Mouse (Mus musculus): ENCODE data around the gene Zfp3.
A peak's percentile ranks its signal among the peaks of the same experiment; 100 is the strongest.

Zfp3 gene

GRCm38 (mm10) chr11:70763936-70764808, at the start of gene Zfp3:
Gene Zfp3, plus strand, starts transcription at chr11:70764209.
- DNase-seq (ENCODE audit: low spot score), result peak; percentile 80

GRCm38 (mm10) chr11:70715832-70716231, 48.2 kb upstream of the Zfp3 start:
- no peak for DNase-seq (ENCODE audit: low spot score)

GRCm38 (mm10) chr11:70718481-70718880, 45.5 kb upstream of the Zfp3 start:
- no peak for DNase-seq (ENCODE audit: low spot score)

GRCm38 (mm10) chr11:70720567-70720966, 43.4 kb upstream of the Zfp3 start:
- DNase-seq (ENCODE audit: low spot score), result no peak

DNA sequence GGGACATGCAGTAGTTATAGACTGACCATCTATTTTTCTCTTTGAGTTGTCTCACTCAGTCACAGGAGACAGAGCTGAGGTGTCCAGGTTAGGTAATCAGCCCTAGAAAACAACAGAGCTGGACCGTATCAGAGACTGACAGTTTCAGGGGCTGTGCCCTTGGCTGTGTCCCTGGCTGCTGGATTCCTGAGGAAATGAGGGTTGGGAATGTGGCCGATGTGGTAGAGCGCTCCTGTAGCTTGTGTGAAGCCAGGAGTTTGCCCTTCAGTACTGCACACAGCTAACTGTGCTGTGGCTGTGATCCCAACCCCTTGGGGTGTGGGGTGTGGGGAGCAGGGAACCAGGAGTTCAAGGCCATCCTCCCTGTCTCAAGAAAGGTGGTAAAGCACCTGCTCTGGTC, 42.9 kb upstream of the Zfp3 start:
- DNase-seq (ENCODE audit: low spot score), result no peak

GRCm38 (mm10) chr11:70724706-70725105, 39.3 kb upstream of the Zfp3 start:
- no peak for DNase-seq (ENCODE audit: low spot score)

DNA sequence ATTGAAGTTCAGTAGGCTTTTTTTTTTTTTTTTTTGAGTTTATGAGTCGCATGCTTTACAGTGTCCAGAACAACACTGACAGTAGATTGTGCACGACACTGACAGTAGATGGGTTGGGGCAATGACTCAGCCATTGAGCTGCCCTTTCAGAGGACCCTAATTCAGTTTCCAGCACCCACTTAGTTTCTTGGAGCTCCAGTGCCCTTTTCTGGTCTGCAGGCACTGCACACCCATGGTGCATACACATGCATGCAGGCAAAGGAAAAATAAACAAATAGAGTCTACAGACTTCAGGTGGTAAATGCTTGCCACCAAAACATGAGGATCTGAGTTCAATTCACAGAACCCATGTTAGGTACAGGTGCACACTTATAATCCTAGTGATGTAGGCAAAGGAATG, 37.4 kb upstream of the Zfp3 start:
- no peak for DNase-seq (ENCODE audit: low spot score)

GRCm38 (mm10) chr11:70727385-70727784, 36.6 kb upstream of the Zfp3 start:
- DNase-seq (ENCODE audit: low spot score), result no peak

DNA sequence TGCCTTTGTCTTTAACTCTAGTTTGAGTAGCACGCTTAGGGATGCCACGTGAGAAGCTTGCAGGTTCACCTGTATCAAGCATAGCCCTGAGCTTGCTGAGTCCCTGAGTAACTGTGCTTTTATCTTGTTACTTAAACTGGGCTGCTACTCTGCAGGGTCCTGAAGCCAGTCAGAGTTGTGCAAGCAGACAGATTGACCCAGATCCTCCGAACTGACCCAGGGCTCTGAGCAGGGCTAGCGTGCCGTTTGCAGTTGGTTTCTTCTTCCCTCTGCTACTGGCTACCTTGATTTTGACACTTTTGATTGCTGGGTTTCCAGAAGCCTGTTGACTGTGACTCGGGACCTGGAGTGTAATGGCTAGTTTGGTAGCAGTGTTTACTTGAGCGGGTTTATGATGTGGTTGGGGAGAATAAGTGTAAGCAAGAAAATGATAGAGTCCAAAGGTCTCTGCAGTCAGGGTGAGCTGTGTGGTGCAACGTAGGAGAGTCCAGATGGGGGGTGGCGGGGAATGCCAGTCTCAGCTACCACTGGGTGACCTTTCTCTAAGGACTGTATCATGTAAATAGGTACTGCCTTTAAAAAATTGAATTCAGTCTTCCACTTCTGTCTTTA, 33.5 kb upstream of the Zfp3 start:
- peak; percentile 24 for DNase-seq (ENCODE audit: low spot score)

GRCm38 (mm10) chr11:70731178-70731577, 32.8 kb upstream of the Zfp3 start:
- DNase-seq (ENCODE audit: low spot score), result no peak

DNA sequence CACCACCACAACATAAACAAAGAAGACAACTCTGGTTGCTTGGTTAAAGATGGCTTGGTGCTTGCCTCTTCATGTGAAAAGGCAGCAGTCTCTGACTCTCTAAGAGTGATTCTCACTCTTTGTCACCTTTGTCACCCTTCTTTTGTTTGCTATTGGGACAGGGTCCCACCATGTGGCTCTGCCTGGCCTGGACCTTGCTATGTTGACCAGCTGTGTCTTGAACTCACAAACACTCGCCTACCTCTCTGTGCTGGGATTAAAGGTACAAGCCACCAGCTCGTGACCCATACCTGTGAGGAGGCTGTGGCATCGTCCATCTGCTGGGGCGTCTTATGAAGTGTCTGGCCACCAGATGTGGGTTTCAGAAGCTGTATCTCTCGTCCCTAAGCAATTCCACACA, 30.8 kb upstream of the Zfp3 start:
- DNase-seq (ENCODE audit: low spot score), result peak; percentile 45

DNA sequence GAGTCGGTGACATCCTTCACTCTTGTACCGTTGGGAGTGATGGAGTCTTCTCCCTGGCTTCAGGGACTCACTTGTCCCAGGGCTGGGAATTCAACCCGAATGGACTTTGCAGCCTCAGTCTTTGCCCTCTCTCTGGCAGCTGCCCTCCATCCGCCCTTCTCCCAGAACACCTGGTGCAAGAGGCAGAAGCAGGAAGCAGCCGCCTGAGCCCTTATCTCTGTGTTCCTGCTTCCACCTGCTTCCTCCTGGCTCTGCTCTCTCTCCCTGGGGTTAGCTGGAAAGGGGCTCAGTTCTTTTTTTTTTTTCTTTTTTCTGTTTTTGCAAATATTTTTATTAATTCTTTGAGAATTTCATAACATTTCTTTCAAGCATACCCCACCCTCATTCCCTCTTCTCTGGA, 26.3 kb upstream of the Zfp3 start:
- peak; percentile 44 for DNase-seq (ENCODE audit: low spot score)

DNA sequence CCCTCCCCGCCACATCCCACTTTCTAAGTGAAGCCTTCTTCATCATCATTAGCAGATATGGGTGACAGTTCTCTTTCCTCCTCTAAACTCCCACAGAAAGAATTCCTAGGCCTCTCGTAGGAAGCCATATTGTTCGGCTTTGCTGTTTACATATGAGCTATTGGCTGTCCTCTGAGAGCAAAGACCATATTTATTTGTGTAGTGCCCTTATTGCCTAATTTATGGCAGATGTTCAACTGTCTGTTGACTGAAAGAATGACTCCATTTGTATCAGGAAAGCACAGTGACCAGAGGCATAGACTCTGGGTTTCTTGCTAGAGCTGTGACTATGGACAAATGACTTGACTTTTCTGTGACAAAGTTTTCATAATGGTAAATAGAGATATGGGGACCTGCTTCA, 22.4 kb upstream of the Zfp3 start:
- DNase-seq (ENCODE audit: low spot score), result no peak

DNA sequence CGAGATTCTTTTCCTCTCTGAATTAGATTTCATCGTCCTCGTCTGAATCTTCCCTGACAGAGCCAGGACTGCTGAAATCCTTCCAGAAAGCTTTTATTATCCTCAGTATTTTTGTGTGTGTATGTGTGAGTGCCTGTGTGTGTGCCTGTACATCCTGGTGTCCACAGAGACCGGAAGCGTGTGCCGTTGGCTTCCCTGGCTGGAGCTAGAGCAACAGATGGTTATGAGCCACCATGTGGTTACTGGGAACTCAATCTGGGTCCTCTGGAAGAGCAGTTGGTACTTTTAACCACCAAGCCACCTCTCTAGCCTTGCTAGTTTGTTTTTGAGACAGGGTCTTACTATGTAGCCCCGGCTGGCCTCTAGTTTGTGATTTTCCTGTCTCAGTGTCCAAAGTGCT, 21.9 kb upstream of the Zfp3 start:
- no peak for DNase-seq (ENCODE audit: low spot score)

GRCm38 (mm10) chr11:70742581-70743459, 21.2 kb upstream of the Zfp3 start:
- DNase-seq (ENCODE audit: low spot score), result no peak

- peak; percentile 67 for DNase-seq (ENCODE audit: low spot score)
Measured at GRCm38 (mm10) chr11:70745636-70746035, 18.4 kb upstream of the Zfp3 start.

DNA sequence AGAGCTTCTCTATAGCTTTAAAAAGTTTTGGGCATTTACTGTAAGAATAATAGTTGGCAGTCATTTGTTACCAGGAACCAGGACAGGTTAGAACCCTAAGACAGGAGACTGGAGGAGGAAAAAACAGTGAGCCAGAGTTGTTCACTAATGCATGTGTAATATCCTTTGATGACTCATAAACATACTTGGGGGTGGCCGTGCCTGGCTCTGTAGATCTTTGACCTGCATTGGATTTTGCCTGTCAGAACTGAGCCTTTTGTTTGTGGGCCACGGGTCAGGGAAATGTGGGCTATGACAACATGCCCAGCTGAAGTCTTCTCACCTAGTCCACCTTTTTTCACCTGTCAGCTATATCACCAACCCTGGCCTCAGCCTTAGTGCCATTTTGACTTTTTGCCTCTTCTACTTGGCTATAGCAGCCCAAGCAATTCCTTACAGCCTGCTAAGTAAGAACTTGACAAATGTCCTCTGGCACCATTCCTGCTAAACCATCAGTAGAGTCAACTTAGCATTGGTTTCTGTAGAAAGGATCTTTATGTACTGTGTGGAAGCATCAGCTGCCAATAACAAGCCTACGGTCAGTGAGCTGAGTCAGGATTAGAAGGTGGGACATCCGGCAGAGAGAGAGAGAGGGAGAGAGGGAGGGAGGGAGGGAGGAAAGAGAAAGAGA, 16.0 kb upstream of the Zfp3 start:
- no peak for DNase-seq (ENCODE audit: low spot score)

- no peak for DNase-seq (ENCODE audit: low spot score)
Measured at GRCm38 (mm10) chr11:70752337-70753017, 11.5 kb upstream of the Zfp3 start.

DNA sequence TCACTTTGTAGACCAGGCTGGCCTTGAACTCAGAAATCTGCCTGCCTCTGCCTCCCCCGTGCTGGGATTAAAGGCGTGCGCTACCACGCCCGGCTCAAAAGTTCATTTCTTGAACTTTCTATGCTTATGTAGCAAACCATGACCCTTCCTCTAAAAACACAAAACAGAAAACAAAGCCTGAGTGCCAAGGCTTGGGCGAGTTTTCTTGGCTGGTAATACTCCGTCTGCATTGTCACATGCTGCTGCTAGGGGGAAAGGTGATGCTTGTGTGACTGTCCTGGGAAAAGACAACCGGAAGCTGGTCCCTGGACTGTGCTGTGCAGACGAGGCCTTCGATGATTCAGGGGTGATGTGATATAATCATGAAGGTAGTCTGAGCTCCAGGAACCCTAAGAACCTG, 10.9 kb upstream of the Zfp3 start:
- DNase-seq (ENCODE audit: low spot score), result no peak

DNA sequence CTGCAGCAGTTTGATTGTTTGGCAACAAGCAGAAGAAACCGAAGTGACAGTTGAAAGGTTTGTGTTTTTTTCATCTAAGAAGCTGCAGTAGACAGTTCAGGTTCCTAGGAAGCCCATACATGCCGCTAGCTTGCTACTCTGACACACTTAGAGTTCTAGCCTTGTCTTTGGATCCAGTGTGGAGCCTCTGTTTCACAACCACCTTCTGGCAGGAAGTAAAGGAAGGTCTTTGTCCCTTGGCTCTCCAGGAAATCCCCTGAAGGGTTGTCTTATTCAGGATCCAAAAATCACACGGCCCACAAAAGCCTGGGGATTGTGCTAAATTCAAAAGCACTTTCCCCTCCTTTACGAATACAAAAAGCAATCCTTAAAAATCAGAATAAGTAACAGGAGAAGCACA, 9.5 kb upstream of the Zfp3 start:
- no peak for DNase-seq (ENCODE audit: low spot score)

DNA sequence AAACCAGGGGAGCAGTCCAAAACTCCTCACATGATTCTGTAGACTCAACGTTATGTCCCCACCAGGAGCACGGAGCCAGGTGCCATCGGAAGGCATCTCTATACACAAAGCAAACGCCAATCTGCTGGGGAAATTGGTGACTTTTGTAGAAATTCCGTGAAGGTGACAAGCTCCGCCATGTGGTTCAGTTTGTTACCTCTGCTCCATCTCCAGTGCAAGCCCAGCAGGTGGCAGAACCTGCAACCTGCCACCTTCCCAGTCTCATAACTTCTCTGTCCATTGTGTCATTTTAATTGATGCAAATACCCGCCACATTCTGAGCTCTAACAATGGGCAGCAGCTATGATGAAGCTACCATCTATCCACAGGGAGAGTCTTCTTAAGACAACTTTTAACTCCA, 9.1 kb upstream of the Zfp3 start:
- no peak for DNase-seq (ENCODE audit: low spot score)

GRCm38 (mm10) chr11:70755645-70756044, 8.4 kb upstream of the Zfp3 start:
- DNase-seq (ENCODE audit: low spot score), result peak; percentile 58

Data from yolk sac, embryonic 10.5 days (tissue).